Mouse (Mus musculus) forebrain, embryonic 15.5 days (tissue): ENCODE data around the gene Setd6. TPM values are rescaled to one million over a fixed set of nuclear protein-coding genes. Genes with fewer than 3 reads are reported as not detected.

Experiments used
- ATAC-seq: fragments of 200-750 bp; cut with Nextera tagmentation; replicated peaks from 2 replicates; pipeline ENCODE4 v1.8.0; 2017; ENCODE audit warnings: mild to moderate bottlenecking, moderate TSS enrichment, moderate library complexity
- H3K27ac ChIP-seq: fragments of 300-500 bp; sonication (generic); replicated peaks from 2 replicates; pipeline ENCODE4 v1.5.1; 2015; ENCODE audit warnings: mild to moderate bottlenecking, inconsistent platforms
- H3K27me3 ChIP-seq: fragments of 300-500 bp; sonication (generic); 2 replicates; pipeline ENCODE4 v1.6.1; 2015; ENCODE audit warnings: inconsistent platforms
- H3K36me3 ChIP-seq: fragments of 300-500 bp; sonication (generic); 2 replicates; pipeline ENCODE4 v1.6.1; 2015; ENCODE audit warnings: mild to moderate bottlenecking, inconsistent platforms
- H3K4me1 ChIP-seq: fragments of 300-500 bp; sonication (generic); 2 replicates; pipeline ENCODE4 v1.6.1; 2015; ENCODE audit warnings: inconsistent platforms
- H3K4me2 ChIP-seq: fragments of 300-500 bp; sonication (generic); replicated peaks from 2 replicates; pipeline ENCODE4 v1.6.1; 2015; ENCODE audit warnings: mild to moderate bottlenecking, inconsistent platforms
- H3K4me3 ChIP-seq: fragments of 300-500 bp; sonication (generic); 2 replicates; pipeline ENCODE4 v1.5.1; 2015; ENCODE audit warnings: mild to moderate bottlenecking, inconsistent platforms
- H3K9ac ChIP-seq: fragments of 300-500 bp; sonication (generic); replicated peaks from 2 replicates; pipeline ENCODE4 v1.6.1; 2015; ENCODE audit warnings: mild to moderate bottlenecking, inconsistent platforms
- H3K9me3 ChIP-seq: fragments of 300-500 bp; sonication (generic); 2 replicates; pipeline ENCODE4 v1.6.1; 2016; ENCODE audit warnings: inconsistent platforms
- WGBS: fragments of 180-500 bp; shearing (Covaris S2); methylation state at CpG from one replicate; pipeline ENCODE4 v1.1.7; 2015; ENCODE audit warnings: mixed read lengths; 5-methylcytosine and 5-hydroxymethylcytosine counted together
- polyA plus RNA-seq: library from polyadenylated mRNA; unstranded; fragments of >200 nt; fragmentation: Nextera tagmentation; extraction: Ambion mirVana; gene quantifications from 2 replicates; pipeline ENCODE4 v1.2.1, GENCODE M21; 2015

The Setd6 gene
- polyA plus RNA-seq, 1 experiment from 2014 or later: 26.1 TPM

DNA sequence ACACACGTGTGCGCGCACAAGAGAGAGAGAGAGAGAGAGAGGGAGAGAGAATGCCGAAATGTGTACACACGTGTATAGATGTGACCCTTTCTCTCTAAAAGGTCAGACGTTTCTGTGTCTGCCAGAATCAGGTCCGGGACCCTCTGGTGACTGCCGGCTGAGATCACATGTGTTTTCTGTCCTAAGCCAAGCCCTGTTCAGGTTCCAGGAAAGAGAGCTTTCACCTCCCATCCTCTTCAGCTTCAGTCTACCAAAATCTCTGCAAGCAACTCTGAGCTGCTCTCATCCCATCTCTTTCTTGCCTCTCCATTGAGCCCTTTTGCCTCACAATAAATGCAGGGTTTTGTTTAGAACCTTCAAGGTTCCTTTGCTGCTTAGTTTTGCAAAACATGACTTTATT lies 19.0 kb upstream of the Setd6 start:
- H3K36me3 ChIP-seq: no peaks in the 10 kb centered on the region
- H3K27ac ChIP-seq: no peak overlapping the region
- no peak for ATAC-seq
- H3K4me3 ChIP-seq: no peak overlapping the region
- H3K4me2 ChIP-seq: peak overlapping the region; percentile 30
- 63% methylated on average over 8 of the region's 8 CpGs for WGBS
- 0 out of 2 replicates have a peak overlapping the region, but pooled peaks have one; percentile 17 for H3K9ac ChIP-seq
- no peaks in the 10 kb centered on the region for H3K9me3 ChIP-seq
- H3K27me3 ChIP-seq: peaks cover 4% of the 10 kb centered on the region; the same call in 1 of the 2 replicates
- H3K4me1 ChIP-seq: peaks cover 35% of the 10 kb centered on the region

DNA sequence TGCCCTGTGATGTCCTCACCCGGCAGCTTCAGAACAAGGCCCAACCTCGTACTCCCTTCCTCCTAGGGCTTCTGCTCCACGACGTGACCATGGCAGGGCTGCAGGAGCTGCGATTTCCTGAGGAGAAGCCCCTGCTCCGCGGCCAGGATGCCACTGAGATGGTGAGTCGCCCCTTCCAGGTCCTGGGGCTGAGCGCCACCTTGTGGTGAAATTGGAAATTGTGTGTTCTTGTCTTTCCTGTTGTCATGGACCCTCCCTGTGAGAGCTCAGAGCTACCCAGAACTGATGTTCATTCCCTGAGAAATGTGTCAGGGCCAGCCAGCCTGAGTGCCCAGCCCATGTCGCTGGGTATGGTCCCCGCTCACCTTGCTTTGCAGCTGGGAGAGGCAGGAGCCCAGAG lies 18.6 kb upstream of the Setd6 start:
- Histone ChIP-seq H3K4me3 (no peak overlapping the region), H3K4me1 (peaks cover 39% of the 10 kb centered on the region), H3K36me3 (no peaks in the 10 kb centered on the region), H3K4me2 (peak overlapping the region; percentile 30), H3K9me3 (no peaks in the 10 kb centered on the region), H3K27ac (no peak overlapping the region; the same call in 1 of the 2 replicates), H3K27me3 (peaks cover 4% of the 10 kb centered on the region; the same call in 1 of the 2 replicates), H3K9ac (0 out of 2 replicates have a peak overlapping the region, but pooled peaks have one; percentile 18)
- peak; percentile 69 for ATAC-seq
- 1% methylated on average over 11 of the region's 11 CpGs for WGBS

DNA sequence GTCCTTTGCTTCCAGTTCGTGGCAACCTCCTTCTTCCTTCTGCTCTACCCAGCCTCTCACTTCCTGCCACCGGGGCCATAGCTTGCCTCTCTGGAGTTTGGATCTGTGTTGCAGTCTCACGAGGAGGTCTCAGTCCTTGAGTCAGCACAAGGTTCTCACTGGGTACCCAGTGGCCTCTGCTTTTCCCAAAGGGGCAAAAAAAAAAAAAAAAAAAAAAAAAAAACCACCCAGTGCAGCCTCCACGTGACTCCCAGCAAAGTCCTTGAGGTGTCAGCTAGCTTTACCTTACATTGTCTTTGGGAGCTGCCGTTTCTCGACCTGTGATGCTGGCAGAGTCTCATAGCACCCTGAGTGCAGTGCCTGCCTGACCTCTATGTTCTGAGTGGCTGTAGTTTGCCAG lies 17.5 kb upstream of the Setd6 start:
- no peaks in the 10 kb centered on the region for H3K36me3 ChIP-seq
- no peak overlapping the region for H3K27ac ChIP-seq
- WGBS: 34% methylated on average over 6 of the region's 6 CpGs
- H3K4me1 ChIP-seq: peaks cover 44% of the 10 kb centered on the region
- no peak overlapping the region for H3K4me2 ChIP-seq
- no peak overlapping the region for H3K4me3 ChIP-seq
- H3K9ac ChIP-seq: no peak overlapping the region
- H3K9me3 ChIP-seq: no peaks in the 10 kb centered on the region
- ATAC-seq: no peak
- H3K27me3 ChIP-seq: peaks cover 4% of the 10 kb centered on the region; the same call in 1 of the 2 replicates

DNA sequence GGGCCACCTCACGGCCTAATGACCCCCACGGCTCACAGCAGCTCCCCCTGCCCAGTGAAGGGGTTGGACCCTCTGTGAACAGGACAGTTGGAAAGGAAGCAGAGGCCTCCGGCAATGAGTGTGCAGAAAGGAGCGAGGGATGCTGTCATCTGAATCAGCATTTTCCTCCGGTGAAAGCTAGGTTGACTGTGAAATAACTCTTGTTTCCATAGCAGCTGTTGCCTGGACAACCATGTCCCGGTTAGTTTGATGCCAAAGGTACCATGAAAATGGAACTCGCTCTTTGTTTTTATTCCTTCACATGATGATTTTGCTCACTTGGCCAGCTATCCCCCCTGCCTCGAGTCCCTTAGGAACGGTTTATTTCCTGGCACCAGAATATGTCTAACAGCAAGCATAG lies 15.4 kb upstream of the Setd6 start:
- peaks cover 4% of the 10 kb centered on the region; the same call in 1 of the 2 replicates for H3K27me3 ChIP-seq
- H3K4me1 ChIP-seq: peaks cover 54% of the 10 kb centered on the region
- no peak overlapping the region for H3K4me3 ChIP-seq
- no peak overlapping the region for H3K9ac ChIP-seq
- H3K4me2 ChIP-seq: peak overlapping the region; percentile 12; the same call in 1 of the 2 replicates
- no peaks in the 10 kb centered on the region for H3K36me3 ChIP-seq
- H3K9me3 ChIP-seq: no peaks in the 10 kb centered on the region
- no peak for ATAC-seq
- H3K27ac ChIP-seq: peak overlapping the region; percentile 63
- 31% methylated on average over 9 of the region's 9 CpGs for WGBS

DNA sequence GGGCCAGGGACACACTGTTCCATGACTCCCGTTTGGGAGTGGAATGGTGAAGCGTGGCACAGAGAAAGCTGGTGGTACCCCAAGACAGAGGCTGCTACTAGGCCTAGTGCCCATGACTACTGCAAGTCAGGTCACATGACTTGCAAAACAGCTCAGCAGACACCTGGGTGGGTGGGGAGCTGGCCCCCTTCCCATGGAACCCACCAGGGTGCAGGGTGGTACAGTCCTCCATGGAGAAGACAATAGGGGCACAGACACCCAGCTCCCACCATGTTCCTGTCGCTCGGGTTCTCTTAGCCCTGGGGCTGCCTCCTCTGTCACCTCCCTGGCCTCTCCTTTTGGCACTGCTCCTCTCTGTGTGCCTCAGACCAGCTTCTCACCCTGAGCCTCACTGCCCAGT lies 13.9 kb upstream of the Setd6 start:
- no peak for ATAC-seq
- 79% methylated on average over 4 of the region's 4 CpGs for WGBS
- Histone ChIP-seq H3K27me3 (peaks cover 4% of the 10 kb centered on the region; the same call in 1 of the 2 replicates), H3K4me1 (peaks cover 51% of the 10 kb centered on the region), H3K36me3 (peaks cover 3% of the 10 kb centered on the region; the same call in 1 of the 2 replicates), H3K4me3 (no peak overlapping the region), H3K9ac (no peak overlapping the region), H3K9me3 (no peaks in the 10 kb centered on the region), H3K27ac (no peak overlapping the region), H3K4me2 (no peak overlapping the region)

DNA sequence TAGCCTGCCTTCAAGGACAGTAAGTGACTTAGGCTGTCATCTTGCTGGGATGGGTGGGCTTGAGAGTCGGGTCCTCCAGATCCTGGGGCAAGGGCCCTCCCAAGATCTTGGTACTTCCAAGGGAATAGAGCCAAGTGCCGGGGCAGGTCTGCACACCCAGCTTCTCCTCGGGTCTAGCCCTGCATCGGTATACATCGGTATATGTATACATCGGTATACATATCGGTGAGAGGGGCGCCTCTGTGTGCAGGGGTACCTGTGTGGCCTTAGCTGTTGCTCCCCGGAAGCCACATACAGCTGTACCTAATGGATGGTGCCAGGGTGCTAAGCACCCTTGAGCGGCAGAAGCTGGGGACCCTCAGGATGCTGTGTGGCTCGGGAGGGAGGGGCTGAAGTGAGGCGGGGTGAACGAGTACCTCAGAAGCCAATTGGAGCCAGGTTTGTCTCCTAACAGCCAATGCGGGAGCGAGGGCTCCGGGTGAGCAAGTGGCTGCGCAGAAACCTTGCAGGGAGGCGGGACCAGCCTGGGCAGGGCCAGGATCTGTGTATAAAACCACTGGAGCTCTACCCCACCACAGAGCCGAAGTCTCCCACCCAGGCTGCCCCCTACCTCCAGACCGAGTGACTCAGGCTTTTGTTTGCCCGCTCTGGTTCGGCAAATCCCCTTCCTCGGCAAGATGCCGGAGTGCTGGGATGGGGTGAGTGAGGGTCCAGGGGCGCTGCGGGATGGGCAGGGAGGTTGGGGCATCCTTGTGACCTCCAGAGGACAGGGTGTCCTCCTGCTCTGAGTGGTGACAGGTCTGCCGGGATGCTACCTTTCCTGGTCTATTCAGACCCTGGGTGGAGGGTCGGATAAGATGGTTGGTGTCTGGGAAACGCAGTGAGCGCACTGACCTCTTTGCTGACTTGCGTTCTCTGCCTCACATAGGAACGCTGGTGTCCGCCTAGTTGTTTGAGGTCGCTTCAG lies 12.9 kb upstream of the Setd6 start:
- Histone ChIP-seq H3K4me3 (peak overlapping the region; percentile 83), H3K4me1 (peaks cover 46% of the 10 kb centered on the region), H3K9me3 (no peaks in the 10 kb centered on the region), H3K9ac (peak overlapping the region; percentile 89), H3K4me2 (peak overlapping the region; percentile 97), H3K27ac (peak overlapping the region; percentile 74), H3K36me3 (peaks cover 13% of the 10 kb centered on the region), H3K27me3 (no peaks in the 10 kb centered on the region)
- WGBS: 2% methylated on average over 34 of the region's 34 CpGs
- peak; percentile 95 for ATAC-seq

DNA sequence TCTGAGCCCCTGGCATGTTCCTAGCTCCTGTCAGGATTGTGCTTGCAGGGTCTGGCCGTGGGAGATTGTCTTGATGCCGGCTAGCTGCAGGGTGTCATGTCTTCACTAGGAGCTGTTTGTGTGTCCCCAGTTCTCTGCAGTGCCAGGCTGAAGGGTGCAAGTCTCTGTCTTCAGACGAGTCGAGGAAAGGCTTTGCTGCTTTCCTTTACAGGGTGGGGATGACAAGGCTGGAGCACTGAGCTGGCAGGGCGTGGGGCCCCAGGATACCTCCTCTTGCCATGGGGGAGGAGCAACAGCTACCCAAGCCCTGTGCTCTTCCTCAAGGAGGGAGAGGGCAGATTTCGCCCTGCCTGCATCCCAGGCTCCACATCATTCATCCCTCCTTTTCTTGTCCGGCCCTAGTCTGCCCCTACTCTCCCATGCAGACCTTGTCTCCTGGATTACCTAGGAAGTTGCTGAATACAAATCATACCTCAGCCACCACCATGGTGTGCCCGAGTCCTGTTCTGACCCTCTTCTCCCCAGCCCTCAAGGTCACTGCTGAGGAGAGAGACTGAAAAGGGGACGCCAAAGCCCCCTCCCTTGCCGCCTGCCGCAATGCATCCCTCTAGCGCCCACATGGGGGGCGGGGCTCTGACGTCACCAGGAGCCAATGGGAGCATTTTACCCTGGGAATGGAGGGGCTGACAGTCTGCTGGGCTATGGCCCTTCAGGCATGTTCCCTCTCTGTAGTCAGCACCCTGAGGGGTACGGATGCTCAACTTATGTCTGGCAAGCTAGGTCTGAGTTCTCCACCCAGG lies 12.0 kb upstream of the Setd6 start:
- Histone ChIP-seq H3K9me3 (no peaks in the 10 kb centered on the region), H3K27me3 (no peaks in the 10 kb centered on the region), H3K4me2 (peak overlapping the region; percentile 97), H3K4me1 (peaks cover 46% of the 10 kb centered on the region), H3K36me3 (peaks cover 16% of the 10 kb centered on the region), H3K4me3 (peak overlapping the region; percentile 83), H3K9ac (peak overlapping the region; percentile 89), H3K27ac (peak overlapping the region; percentile 74)
- peak; percentile 46 for ATAC-seq
- under 1% methylated on average over 15 of the region's 15 CpGs for WGBS

DNA sequence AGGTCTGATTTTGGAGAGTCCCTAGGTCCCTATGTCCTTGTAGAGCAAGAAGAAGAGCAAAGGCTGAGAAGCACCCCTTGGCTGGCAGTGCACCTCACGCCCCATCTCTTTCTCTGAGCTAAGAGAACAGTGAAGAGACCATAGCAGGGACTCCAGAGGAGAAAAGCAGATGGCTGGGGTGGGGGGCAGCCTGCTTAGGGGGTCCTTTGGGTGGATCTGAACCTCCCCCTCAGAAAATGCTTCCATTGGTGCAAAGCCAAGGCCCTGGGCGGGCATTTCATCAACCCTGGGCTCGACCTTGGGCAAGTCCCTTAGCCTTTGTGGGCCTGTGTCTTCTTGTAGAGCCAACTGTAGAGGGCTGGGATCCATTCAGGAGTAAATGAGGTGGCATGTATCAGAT lies 11.1 kb upstream of the Setd6 start:
- no peak for ATAC-seq
- H3K9ac ChIP-seq: no peak overlapping the region
- H3K4me2 ChIP-seq: peak overlapping the region; percentile 97; the same call in 1 of the 2 replicates
- peaks cover 16% of the 10 kb centered on the region for H3K36me3 ChIP-seq
- no peaks in the 10 kb centered on the region for H3K9me3 ChIP-seq
- no peaks in the 10 kb centered on the region for H3K27me3 ChIP-seq
- H3K4me1 ChIP-seq: peaks cover 46% of the 10 kb centered on the region
- no peak overlapping the region for H3K27ac ChIP-seq
- 92% methylated on average over 3 of the region's 3 CpGs for WGBS
- H3K4me3 ChIP-seq: peak overlapping the region; percentile 83

DNA sequence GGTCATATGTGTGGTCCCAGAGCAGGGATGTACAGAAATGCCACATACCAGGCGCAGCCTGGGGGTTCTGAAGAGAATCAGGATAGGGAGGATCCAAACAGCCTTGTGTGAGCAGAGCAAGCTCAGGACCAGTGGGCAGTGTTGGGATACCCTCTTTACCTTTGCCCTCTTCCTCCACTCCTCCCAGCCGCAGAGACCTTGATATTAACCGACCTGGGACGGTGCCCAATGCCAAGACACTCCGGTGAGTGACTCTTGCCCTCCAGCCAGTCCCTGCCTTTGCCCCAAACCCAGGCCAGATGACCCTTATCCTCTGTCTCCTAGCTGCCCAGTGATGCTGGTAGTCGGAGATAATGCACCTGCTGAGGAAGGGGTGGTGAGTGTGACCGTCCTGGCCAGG lies 6.1 kb upstream of the Setd6 start:
- Histone ChIP-seq H3K27me3 (no peaks in the 10 kb centered on the region), H3K4me1 (peaks cover 6% of the 10 kb centered on the region), H3K4me3 (no peak overlapping the region), H3K9ac (no peak overlapping the region), H3K9me3 (no peaks in the 10 kb centered on the region), H3K27ac (no peak overlapping the region), H3K4me2 (no peak overlapping the region), H3K36me3 (peaks cover 26% of the 10 kb centered on the region)
- 83% methylated on average over 7 of the region's 7 CpGs for WGBS
- no peak for ATAC-seq

DNA sequence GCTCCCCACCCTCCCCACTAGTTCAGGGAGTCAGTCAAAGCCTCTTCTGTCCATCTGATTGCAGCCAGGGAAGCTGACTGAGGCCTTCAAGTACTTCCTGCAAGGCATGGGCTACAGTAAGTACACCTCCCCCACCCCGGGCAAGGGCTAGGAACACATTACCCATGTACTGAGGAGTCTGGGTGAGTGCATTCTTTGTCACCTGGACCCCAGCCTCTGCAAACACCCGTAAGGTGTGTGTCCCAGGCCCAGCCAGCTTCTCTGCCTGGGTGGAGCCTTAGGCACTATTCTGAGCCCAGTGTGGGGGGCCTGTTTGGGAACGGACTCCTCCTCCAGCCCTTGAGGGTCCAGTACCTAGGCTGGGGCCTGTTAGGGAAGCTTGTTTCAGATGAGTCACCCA lies 4.7 kb upstream of the Setd6 start:
- Histone ChIP-seq H3K4me2 (no peak overlapping the region), H3K36me3 (peaks cover 26% of the 10 kb centered on the region), H3K9ac (no peak overlapping the region), H3K9me3 (no peaks in the 10 kb centered on the region), H3K27me3 (no peaks in the 10 kb centered on the region), H3K4me3 (no peak overlapping the region), H3K27ac (no peak overlapping the region), H3K4me1 (peaks cover 4% of the 10 kb centered on the region)
- no peak for ATAC-seq
- WGBS: 74% methylated on average over 3 of the region's 3 CpGs

DNA sequence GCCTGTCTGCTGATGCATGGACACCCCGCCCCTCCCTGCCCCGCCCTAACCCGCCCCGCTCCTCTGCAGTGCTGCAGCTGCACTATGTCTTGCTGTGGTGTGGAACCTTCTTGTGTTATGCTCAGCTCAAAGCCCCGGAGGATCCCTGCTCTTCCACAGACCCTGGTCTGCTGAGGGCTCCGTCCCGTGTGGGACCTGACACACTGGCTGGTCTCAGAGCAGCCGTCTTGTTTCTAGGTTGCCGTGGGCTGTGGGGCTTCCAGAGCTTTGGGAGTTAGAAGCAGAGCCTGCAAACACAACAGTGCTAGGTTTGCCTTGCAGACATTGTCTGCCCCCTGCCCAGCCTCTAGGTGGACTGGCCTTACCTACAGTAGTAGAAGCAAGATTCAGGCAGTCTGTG lies 3.3 kb upstream of the Setd6 start:
- H3K27me3 ChIP-seq: no peaks in the 10 kb centered on the region
- peaks cover 16% of the 10 kb centered on the region for H3K4me1 ChIP-seq
- no peak overlapping the region for H3K4me3 ChIP-seq
- ATAC-seq: no peak
- H3K9ac ChIP-seq: no peak overlapping the region
- no peaks in the 10 kb centered on the region for H3K9me3 ChIP-seq
- no peak overlapping the region for H3K27ac ChIP-seq
- WGBS: 90% methylated on average over 9 of the region's 9 CpGs
- peaks cover 17% of the 10 kb centered on the region for H3K36me3 ChIP-seq
- no peak overlapping the region for H3K4me2 ChIP-seq
